7 mouse cellular contexts compared by ENCODE assay signal in genomic region chr17:23992789-23993553, GRCm38 (mm10). TPM values are rescaled to one million over a fixed set of nuclear protein-coding genes. Genes with fewer than 3 reads are reported as not detected.
A peak's percentile ranks its signal among the peaks of the same experiment; 100 is the strongest.
DNase-seq lines count a peak whose midpoint lies in the region; ATAC-seq and TF ChIP-seq lines count a peak whose summit lies in the region.

No protein-coding gene starts in this region.

- H3K9me3 ChIP-seq in embryonic facial prominence, embryonic 14.5 days (ENCODE audit: control insufficient read depth, low read length) = no peaks in the 10 kb centered on the region
- no peaks in the 10 kb centered on the region for H3K9me3 ChIP-seq in midbrain, embryonic 11.5 days (ENCODE audit: control insufficient read depth, low read length)

- peak; percentile 12; the same call in 1 of the 2 replicates for ATAC-seq in embryonic facial prominence, embryonic 14.5 days (ENCODE audit: low read depth)
- ATAC-seq in midbrain, embryonic 11.5 days (ENCODE audit: low FRiP score) = peak; percentile 76

- 72% methylated on average over 9 of the region's 9 CpGs for WGBS in embryonic facial prominence, embryonic 14.5 days
- 40% methylated on average over 9 of the region's 9 CpGs for WGBS in kidney, adult 2 months
- 66% methylated on average over 9 of the region's 9 CpGs for WGBS in midbrain, embryonic 11.5 days

- no peak overlapping the region; the same call in 1 of the 2 replicates for H3K9ac ChIP-seq in embryonic facial prominence, embryonic 14.5 days (ENCODE audit: low read depth, low read length)
- 0 out of 2 replicates have a peak overlapping the region, but pooled peaks have one; percentile 0 for H3K9ac ChIP-seq in midbrain, embryonic 11.5 days (ENCODE audit: low read length)

- no peaks in the 10 kb centered on the region for H3K27me3 ChIP-seq in embryonic facial prominence, embryonic 14.5 days (replicated peaks; ENCODE audit: control insufficient read depth, insufficient read depth, low read length)
- H3K27me3 ChIP-seq in kidney, adult 2 months (replicated peaks; ENCODE audit: control insufficient read depth, insufficient read depth, low read length) = no peaks in the 10 kb centered on the region
- H3K27me3 ChIP-seq in midbrain, embryonic 11.5 days (ENCODE audit: control insufficient read depth, insufficient read depth, low read length) = no peaks in the 10 kb centered on the region

- H3K4me1 ChIP-seq in embryonic facial prominence, embryonic 14.5 days (ENCODE audit: control insufficient read depth, insufficient read depth, low read length) = no peaks in the 10 kb centered on the region
- H3K4me1 ChIP-seq in kidney, adult 2 months (ENCODE audit: control insufficient read depth, insufficient read depth, low read length) = peaks cover 9% of the 10 kb centered on the region
- H3K4me1 ChIP-seq in midbrain, embryonic 11.5 days (ENCODE audit: control insufficient read depth, insufficient read depth, low read length) = peaks cover 6% of the 10 kb centered on the region; the same call in 1 of the 2 replicates

- no peak overlapping the region for H3K27ac ChIP-seq in embryonic facial prominence, embryonic 14.5 days (replicated peaks; ENCODE audit: low read depth, low read length)
- H3K27ac ChIP-seq in kidney, adult 2 months (ENCODE audit: insufficient read depth, low read depth, low read length) = peak overlapping the region; percentile 76
- H3K27ac ChIP-seq in midbrain, embryonic 11.5 days (ENCODE audit: low read depth, low read length) = no peak overlapping the region

- TF ChIP-seq CTCF in kidney, adult 2 months (conservative IDR thresholded peaks at IDR 0.05; ENCODE audit: insufficient read depth, insufficient read length, low read depth, low read length) = no peak

- peak overlapping the region; percentile 59 for H3K4me2 ChIP-seq in embryonic facial prominence, embryonic 14.5 days (ENCODE audit: low read depth, low read length)
- peak overlapping the region; percentile 35 for H3K4me2 ChIP-seq in midbrain, embryonic 11.5 days

- H3K4me3 ChIP-seq in embryonic facial prominence, embryonic 14.5 days (ENCODE audit: low read depth, low read length) = peak overlapping the region; percentile 31
- H3K4me3 ChIP-seq in kidney, adult 2 months (ENCODE audit: insufficient read depth, low read depth, low read length) = no peak overlapping the region
- H3K4me3 ChIP-seq in midbrain, embryonic 11.5 days (ENCODE audit: low read depth, low read length) = no peak overlapping the region

- TF ChIP-seq POLR2A in kidney, adult 2 months (IDR thresholded peaks at IDR 0.05; ENCODE audit: low read depth, low read length) = no peak

- H3K36me3 ChIP-seq in embryonic facial prominence, embryonic 14.5 days (ENCODE audit: control insufficient read depth, insufficient read depth, low read length) = no peaks in the 10 kb centered on the region
- no peaks in the 10 kb centered on the region for H3K36me3 ChIP-seq in kidney, adult 2 months (ENCODE audit: control insufficient read depth, insufficient read depth, low read length)
- no peaks in the 10 kb centered on the region for H3K36me3 ChIP-seq in midbrain, embryonic 11.5 days (ENCODE audit: control insufficient read depth, insufficient read depth, low read length)

- peak; percentile 21 for DNase-seq in ZHBTc4 (ENCODE audit: low read depth, low spot score)
- DNase-seq in embryonic facial prominence, embryonic 14.5 days (ENCODE audit: low spot score) = no peak
- peak; percentile 72 for DNase-seq in kidney, adult 2 months
- DNase-seq in midbrain, embryonic 11.5 days (ENCODE audit: low spot score, missing footprints) = peak; percentile 84
- no peak for DNase-seq in frontal cortex, adult 2 months (ENCODE audit: extremely low spot score in 1 of 2, low spot score in 1 of 2)
- DNase-seq in B cell, adult 2 months = no peak
- DNase-seq in cerebellum, postnatal 25 days = no peak

RNA-seq across cellular contexts. Expression of gene Prss22, which starts 4.9 kb away (rescaled TPM):
- polyA plus RNA-seq in embryonic facial prominence, embryonic 14.5 days (2014; fragmentation: Nextera tagmentation; extraction: Ambion mirVana) = 0.50 and 0.56 TPM in 2 replicates
- 0.23 and 0.26 TPM in 2 replicates for polyA plus RNA-seq in kidney, adult 2 months (2012; rRNA removed)
- polyA plus RNA-seq in midbrain, embryonic 11.5 days (2014; fragmentation: Nextera tagmentation; extraction: Ambion mirVana) = 0.19 TPM in 1 of 2 replicates, not detected in the other
- 1.4 and 1.8 TPM in 2 replicates for polyA plus RNA-seq in frontal cortex, adult 2 months (2012; rRNA removed)

RNA-seq across cellular contexts. Expression of gene Prss30, which starts 12.6 kb away (rescaled TPM):
- polyA plus RNA-seq in embryonic facial prominence, embryonic 14.5 days (2014; fragmentation: Nextera tagmentation; extraction: Ambion mirVana) = not detected in 2 replicates
- 0.71 and 0.95 TPM in 2 replicates for polyA plus RNA-seq in kidney, adult 2 months (2012; rRNA removed)
- not detected in 2 replicates for polyA plus RNA-seq in midbrain, embryonic 11.5 days (2014; fragmentation: Nextera tagmentation; extraction: Ambion mirVana)
- 1.0 and 4.4 TPM in 2 replicates for polyA plus RNA-seq in frontal cortex, adult 2 months (2012; rRNA removed)

RNA-seq across cellular contexts. Expression of gene Sbpl, which starts 37.9 kb away (rescaled TPM):
- polyA plus RNA-seq in embryonic facial prominence, embryonic 14.5 days (2014; fragmentation: Nextera tagmentation; extraction: Ambion mirVana) = not detected in 2 replicates
- polyA plus RNA-seq in kidney, adult 2 months (2012; rRNA removed) = not detected in 2 replicates
- polyA plus RNA-seq in midbrain, embryonic 11.5 days (2014; fragmentation: Nextera tagmentation; extraction: Ambion mirVana) = not detected in 2 replicates
- polyA plus RNA-seq in frontal cortex, adult 2 months (2012; rRNA removed) = not detected in 2 replicates

RNA-seq across cellular contexts. Expression of gene Prss27, which starts 45.0 kb away (rescaled TPM):
- polyA plus RNA-seq in embryonic facial prominence, embryonic 14.5 days (2014; fragmentation: Nextera tagmentation; extraction: Ambion mirVana) = 0.60 and 1.0 TPM in 2 replicates
- 0.16 and 0.30 TPM in 2 replicates for polyA plus RNA-seq in kidney, adult 2 months (2012; rRNA removed)
- not detected in 2 replicates for polyA plus RNA-seq in midbrain, embryonic 11.5 days (2014; fragmentation: Nextera tagmentation; extraction: Ambion mirVana)
- not detected in 2 replicates for polyA plus RNA-seq in frontal cortex, adult 2 months (2012; rRNA removed)

RNA-seq across cellular contexts. Expression of gene Sbp, which starts 51.5 kb away (rescaled TPM):
- not detected in 2 replicates for polyA plus RNA-seq in embryonic facial prominence, embryonic 14.5 days (2014; fragmentation: Nextera tagmentation; extraction: Ambion mirVana)
- not detected in 2 replicates for polyA plus RNA-seq in kidney, adult 2 months (2012; rRNA removed)
- not detected in 2 replicates for polyA plus RNA-seq in midbrain, embryonic 11.5 days (2014; fragmentation: Nextera tagmentation; extraction: Ambion mirVana)
- not detected in 2 replicates for polyA plus RNA-seq in frontal cortex, adult 2 months (2012; rRNA removed)

Comparison
In these comparisons a context has a peak if more than half of its experiments do, and no peak if none do; other contexts are left out.
1. DNase-seq: peak in ZHBTc4 (single experiment), kidney, adult 2 months (single experiment) and midbrain, embryonic 11.5 days (single experiment); none in embryonic facial prominence, embryonic 14.5 days (single experiment), frontal cortex, adult 2 months (0 of 2), B cell, adult 2 months (0 of 2) and cerebellum, postnatal 25 days (0 of 2).